Mouse (Mus musculus) layer of hippocampus, adult 8-10 months (tissue): ENCODE data around the gene Myh1. TPM values are rescaled to one million over a fixed set of nuclear protein-coding genes. Genes with fewer than 3 reads are reported as not detected.
A peak's percentile ranks its signal among the peaks of the same experiment; 100 is the strongest.

Source experiments
- DNase-seq, 2 experiments: peaks; one replicate each; pipeline ENCODE4 v3.0.0; 2022; ENCODE audit warnings: low spot score in 2 of 2
- total RNA-seq, 4 experiments: library from RNA; stranded (reverse); gene quantifications; 2 replicates each; pipeline ENCODE4 v1.2.4; 2022

The Myh1 gene
- total RNA-seq, 4 experiments from 2014 or later = 0.08 to 0.37 (median 0.16) TPM

- DNase-seq = no peak
Measured at GRCm38 (mm10) chr11:67229946-67230345, 30.1 kb downstream of the Myh1 start.

GRCm38 (mm10) chr11:67235639-67236358 is 35.9 kb downstream of the Myh1 start:
- DNase-seq = peak in 1 of 2 experiments; percentile 38

- DNase-seq = no peak
Measured at GRCm38 (mm10) chr11:67236799-67237198, 36.9 kb downstream of the Myh1 start.

GRCm38 (mm10) chr11:67237481-67238079 is 37.7 kb downstream of the Myh1 start, which contains the start of gene Myh4:
Gene Myh4 (plus strand): TSS chr11:67238029.
- DNase-seq = no peak

- no peak for DNase-seq
Measured at GRCm38 (mm10) chr11:67241051-67241450, 41.2 kb downstream of the Myh1 start.

GRCm38 (mm10) chr11:67253691-67254090 is 53.8 kb downstream of the Myh1 start:
- DNase-seq = peak; percentile 14 to 34

- no peak for DNase-seq
Measured at GRCm38 (mm10) chr11:67257048-67257447, 57.2 kb downstream of the Myh1 start.

- no peak for DNase-seq
Measured at GRCm38 (mm10) chr11:67260956-67261355, 61.1 kb downstream of the Myh1 start.

Other genes starting within 250 kb of the Myh1 start
- not detected for gene Tmem238l, start 243.4 kb upstream of the Myh1 start, total RNA-seq
- gene Tmem220, start 174.9 kb upstream of the Myh1 start, total RNA-seq = 1 to 10 TPM in 2 of 4 experiments, under 1 TPM in 2; 0.45 to 1.4 (median 0.96) TPM
- gene Adprm, start 147.5 kb upstream of the Myh1 start, total RNA-seq = 10 to 100 TPM; 24.0 to 31.6 (median 29.5) TPM
- gene Sco1, start 147.4 kb upstream of the Myh1 start, total RNA-seq = 10 to 100 TPM in 1 of 4 experiments, 1 to 10 TPM in 3; 8.0 to 11.0 (median 9.7) TPM
- 1 to 10 TPM in 1 of 4 experiments, under 1 TPM in 3; 0.50 to 1.1 (median 0.81) TPM for gene Myh3, start 121.8 kb upstream of the Myh1 start, total RNA-seq
- under 1 TPM; 0.19 to 0.61 (median 0.29) TPM for gene Myh2, start 29.0 kb upstream of the Myh1 start, total RNA-seq
- 1 to 10 TPM in 1 of 4 experiments, under 1 TPM in 3; 0.08 to 3.0 (median 0.15) TPM for gene Myh4, start 38.0 kb downstream of the Myh1 start, total RNA-seq
- 1 to 10 TPM; 1.0 to 1.6 (median 1.4) TPM for gene Myh8, start 77.1 kb downstream of the Myh1 start, total RNA-seq
- gene Myh13, start 121.6 kb downstream of the Myh1 start, total RNA-seq = under 1 TPM in 2 of 4 experiments, not detected in 2; 0.11 to 0.45 TPM